Mouse (Mus musculus) forebrain, embryonic 16.5 days (tissue): ENCODE results near the gene Zscan21. TPM values are rescaled to one million over a fixed set of nuclear protein-coding genes. Genes with fewer than 3 reads are reported as not detected.

Experiments used
- ATAC-seq: fragments of 200-750 bp; cut with Nextera tagmentation; 2 replicates; pipeline ENCODE4 v1.8.0; 2017; ENCODE audit warnings: mild to moderate bottlenecking, moderate library complexity
- H3K27ac ChIP-seq: fragments of 300-500 bp; sonication (generic); 2 replicates; pipeline ENCODE4 v1.5.1; 2014; ENCODE audit warnings: low read length, control low read depth
- H3K27me3 ChIP-seq: fragments of 300-500 bp; sonication (generic); replicated peaks from 2 replicates; pipeline ENCODE4 v1.6.1; 2014; ENCODE audit warnings: low read length; ENCODE audit not compliant: control insufficient read depth, insufficient read depth
- H3K36me3 ChIP-seq: fragments of 300-500 bp; sonication (generic); 2 replicates; pipeline ENCODE4 v1.6.1; 2014; ENCODE audit not compliant: control insufficient read depth, insufficient read depth
- H3K4me1 ChIP-seq: fragments of 300-500 bp; sonication (generic); replicated peaks from 2 replicates; pipeline ENCODE4 v1.6.1; 2014; ENCODE audit warnings: low read length; ENCODE audit not compliant: control insufficient read depth, insufficient read depth
- H3K4me2 ChIP-seq: fragments of 300-500 bp; sonication (generic); 2 replicates; pipeline ENCODE4 v1.6.1; 2014; ENCODE audit warnings: mild to moderate bottlenecking, low read length, control low read depth
- H3K4me3 ChIP-seq: fragments of 300-500 bp; sonication (generic); replicated peaks from 2 replicates; pipeline ENCODE4 v1.5.1; 2014; ENCODE audit warnings: mild to moderate bottlenecking, low read length, control low read depth
- H3K9ac ChIP-seq: fragments of 300-500 bp; sonication (generic); replicated peaks from 2 replicates; pipeline ENCODE4 v1.6.1; 2014; ENCODE audit warnings: low read depth, low read length, control low read depth
- H3K9me3 ChIP-seq: fragments of 300-500 bp; sonication (generic); 2 replicates; pipeline ENCODE4 v1.6.1; 2016; ENCODE audit warnings: low read length; ENCODE audit not compliant: control insufficient read depth
- WGBS: fragments of 180-500 bp; shearing (Covaris S2); extraction: QIAGEN DNeasy Blood & Tissue Kit; methylation state at CpG from one replicate; pipeline ENCODE4 v1.1.7; 2014; 5-methylcytosine and 5-hydroxymethylcytosine counted together
- polyA plus RNA-seq: library from polyadenylated mRNA; unstranded; fragments of >200 nt; fragmentation: Nextera tagmentation; extraction: Ambion mirVana; gene quantifications from 2 replicates; pipeline ENCODE4 v1.2.1, GENCODE M21; 2015

The Zscan21 gene
- polyA plus RNA-seq, 1 experiment from 2014 or later = 118 TPM

DNA sequence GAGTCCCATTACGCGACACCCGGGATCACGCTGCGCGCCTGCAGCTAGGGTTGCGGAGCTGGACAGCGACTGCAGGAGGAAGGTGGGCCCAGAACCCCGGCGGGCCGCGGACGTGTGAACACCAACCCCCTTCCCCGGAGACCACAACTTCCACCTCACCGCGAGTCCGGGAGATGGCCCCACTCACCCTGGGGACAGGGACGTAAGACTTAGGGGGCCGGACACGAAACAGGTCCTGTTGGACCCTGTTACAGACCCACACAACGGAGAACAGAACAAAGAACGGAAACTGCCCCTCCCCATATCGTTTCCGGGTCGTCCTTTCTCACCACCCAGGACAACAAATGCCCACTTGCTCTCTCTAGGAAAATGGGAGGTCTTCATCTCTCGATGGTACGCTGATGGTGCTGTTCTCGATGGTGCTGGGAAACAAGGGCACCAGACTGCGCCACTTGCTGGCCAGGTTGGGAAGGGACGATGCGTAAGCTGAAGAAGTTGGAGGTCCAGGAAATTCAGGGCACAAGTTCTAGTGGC is 38.8 kb downstream of the Zscan21 start, which contains the start of gene Zfp113:
Gene Zfp113 (minus strand): TSS at position 302 of the 534 bp plus-strand sequence.
- no peaks in the 10 kb centered on the region for H3K9me3 ChIP-seq
- H3K4me3 ChIP-seq = peak within 1 kb of the TSS; percentile 85
- H3K27ac ChIP-seq = peak within 1 kb of the TSS; percentile 97
- WGBS = under 1% methylated on average over 31 of the region's 31 CpGs
- no peaks in the 10 kb centered on the region for H3K27me3 ChIP-seq
- peaks cover 12% of the 10 kb centered on the region for H3K36me3 ChIP-seq
- peaks cover 11% of the 10 kb centered on the region for H3K4me1 ChIP-seq
- H3K9ac ChIP-seq = peak within 1 kb of the TSS; percentile 97
- ATAC-seq = peak; percentile 99
- peak within 1 kb of the TSS; percentile 81 for H3K4me2 ChIP-seq

DNA sequence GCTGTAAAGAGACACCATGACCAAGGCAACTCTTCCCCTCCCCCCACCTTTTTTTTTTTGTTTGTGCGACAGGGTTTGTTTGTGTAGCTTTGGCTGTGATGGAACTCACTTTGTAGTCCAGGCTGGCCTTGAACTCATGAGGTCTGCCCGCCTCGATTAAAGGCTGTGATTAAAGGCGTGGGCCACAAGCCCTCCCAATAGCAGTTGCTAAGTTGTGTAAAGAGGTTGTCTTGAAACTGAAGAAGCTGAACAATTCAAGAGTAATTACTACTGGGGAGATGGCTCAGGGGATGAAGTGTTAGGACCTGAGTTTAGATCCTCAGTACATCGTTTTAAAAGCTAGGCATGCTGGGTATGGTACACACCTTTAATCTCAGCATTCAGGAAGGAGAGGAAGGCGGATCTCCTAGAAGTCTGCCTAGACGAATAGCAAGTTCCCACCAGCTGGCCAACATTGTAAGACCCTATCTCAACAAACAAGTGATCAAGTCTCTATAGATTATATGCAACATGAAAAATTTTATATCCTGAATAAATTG is 43.6 kb downstream of the Zscan21 start:
- H3K4me1 ChIP-seq = peaks cover 18% of the 10 kb centered on the region
- H3K4me3 ChIP-seq = peak overlapping the region; percentile 77
- 70% methylated on average over 7 of the region's 7 CpGs for WGBS
- peaks cover 23% of the 10 kb centered on the region for H3K36me3 ChIP-seq
- peak overlapping the region; percentile 56 for H3K4me2 ChIP-seq
- no peak for ATAC-seq
- no peaks in the 10 kb centered on the region for H3K9me3 ChIP-seq
- no peaks in the 10 kb centered on the region for H3K27me3 ChIP-seq
- H3K9ac ChIP-seq = peak overlapping the region; percentile 70
- H3K27ac ChIP-seq = peak overlapping the region; percentile 75

DNA sequence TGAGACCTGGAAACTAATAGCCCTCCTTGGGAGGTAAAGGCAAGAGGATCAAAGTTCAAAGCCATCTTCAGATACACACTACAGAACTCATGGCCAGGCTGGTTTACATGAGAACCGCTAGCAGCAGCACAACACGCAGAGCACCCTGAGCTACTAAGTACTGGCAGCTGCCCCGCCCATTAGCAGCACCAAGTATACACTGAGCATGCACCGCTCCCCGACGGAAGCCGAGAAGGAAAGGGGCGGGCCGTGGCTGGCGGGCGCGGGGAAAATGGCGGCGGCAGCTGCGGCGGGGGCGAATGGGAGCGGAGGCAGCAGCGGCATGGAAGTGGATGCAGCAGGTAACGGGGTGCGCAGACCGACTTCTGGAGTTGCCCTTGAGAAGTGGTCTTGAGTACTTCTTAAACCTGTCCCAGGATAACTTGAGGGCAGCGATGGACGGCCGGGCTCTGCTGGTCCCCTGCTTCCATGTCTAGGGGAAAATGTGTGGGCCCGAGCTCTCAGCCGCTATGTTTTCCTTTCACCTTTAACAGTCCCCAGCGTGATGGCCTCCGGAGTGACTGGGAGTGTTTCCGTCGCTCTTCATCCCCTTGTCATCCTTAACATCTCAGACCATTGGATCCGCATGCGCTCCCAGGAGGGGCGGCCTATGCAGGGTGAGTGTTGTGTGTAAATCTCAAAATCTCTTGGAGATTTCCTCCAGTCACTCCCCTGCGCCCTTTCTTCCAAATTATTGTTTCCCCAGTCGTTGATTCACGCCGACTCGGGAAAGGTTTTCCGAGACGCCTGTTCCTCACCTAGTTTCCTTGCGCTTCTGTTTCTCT is 44.4 kb downstream of the Zscan21 start, which contains the start of gene Cops6:
Gene Cops6 (plus strand): TSS at position 230 of the 824 bp plus-strand sequence.
- Histone ChIP-seq H3K4me2 (peak within 1 kb of the TSS; percentile 83), H3K9me3 (no peaks in the 10 kb centered on the region), H3K27me3 (no peaks in the 10 kb centered on the region), H3K9ac (peak within 1 kb of the TSS; percentile 70), H3K4me1 (peaks cover 21% of the 10 kb centered on the region), H3K4me3 (peak within 1 kb of the TSS; percentile 77), H3K36me3 (peaks cover 29% of the 10 kb centered on the region), H3K27ac (peak within 1 kb of the TSS; percentile 75)
- ATAC-seq = peak; percentile 98
- under 1% methylated on average over 42 of the region's 42 CpGs for WGBS

DNA sequence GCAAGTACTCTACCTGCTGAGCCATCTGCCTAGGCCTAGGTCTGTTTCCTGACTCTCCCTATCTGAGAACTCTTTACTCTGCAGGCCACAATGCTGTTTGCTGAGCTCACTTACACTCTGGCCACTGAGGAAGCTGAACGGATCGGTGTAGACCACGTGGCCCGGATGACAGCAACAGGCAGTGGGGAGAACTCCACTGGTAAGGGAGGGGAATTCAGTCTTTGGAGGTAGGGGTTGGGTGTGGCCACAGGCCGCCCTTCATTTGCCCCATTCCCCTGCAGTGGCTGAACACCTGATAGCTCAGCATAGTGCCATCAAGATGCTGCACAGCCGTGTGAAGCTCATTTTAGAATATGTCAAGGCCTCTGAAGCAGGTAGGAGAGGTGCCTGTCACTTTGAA is 46.3 kb downstream of the Zscan21 start:
- H3K4me2 ChIP-seq = no peak overlapping the region
- no peak overlapping the region for H3K9ac ChIP-seq
- peaks cover 21% of the 10 kb centered on the region for H3K4me1 ChIP-seq
- peaks cover 45% of the 10 kb centered on the region for H3K36me3 ChIP-seq
- no peak overlapping the region for H3K4me3 ChIP-seq
- no peaks in the 10 kb centered on the region for H3K9me3 ChIP-seq
- 71% methylated on average over 6 of the region's 6 CpGs for WGBS
- H3K27me3 ChIP-seq = no peaks in the 10 kb centered on the region
- no peak overlapping the region for H3K27ac ChIP-seq
- ATAC-seq = no peak

DNA sequence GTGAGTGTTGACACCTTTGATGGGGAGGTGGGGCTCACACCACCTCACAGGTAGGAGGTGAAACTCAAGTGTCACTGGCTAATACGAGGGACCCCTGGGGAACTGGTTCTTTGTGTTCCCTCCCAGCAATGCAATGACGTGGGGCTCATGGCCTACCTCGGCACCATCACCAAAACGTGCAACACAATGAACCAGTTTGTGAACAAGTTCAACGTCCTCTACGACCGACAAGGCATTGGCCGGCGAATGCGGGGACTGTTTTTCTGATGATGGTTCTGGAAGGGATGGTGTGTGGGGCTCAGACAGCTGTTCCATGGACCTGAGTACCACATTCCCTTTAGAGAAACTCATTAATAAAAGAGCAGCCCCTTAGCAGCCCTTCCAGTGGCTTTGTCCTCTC is 46.9 kb downstream of the Zscan21 start:
- no peaks in the 10 kb centered on the region for H3K9me3 ChIP-seq
- no peak overlapping the region for H3K4me3 ChIP-seq
- H3K27ac ChIP-seq = no peak overlapping the region
- no peak overlapping the region for H3K4me2 ChIP-seq
- ATAC-seq = no peak
- peaks cover 21% of the 10 kb centered on the region for H3K4me1 ChIP-seq
- WGBS = 62% methylated on average over 10 of the region's 10 CpGs
- H3K36me3 ChIP-seq = peaks cover 48% of the 10 kb centered on the region
- H3K27me3 ChIP-seq = no peaks in the 10 kb centered on the region
- no peak overlapping the region for H3K9ac ChIP-seq

DNA sequence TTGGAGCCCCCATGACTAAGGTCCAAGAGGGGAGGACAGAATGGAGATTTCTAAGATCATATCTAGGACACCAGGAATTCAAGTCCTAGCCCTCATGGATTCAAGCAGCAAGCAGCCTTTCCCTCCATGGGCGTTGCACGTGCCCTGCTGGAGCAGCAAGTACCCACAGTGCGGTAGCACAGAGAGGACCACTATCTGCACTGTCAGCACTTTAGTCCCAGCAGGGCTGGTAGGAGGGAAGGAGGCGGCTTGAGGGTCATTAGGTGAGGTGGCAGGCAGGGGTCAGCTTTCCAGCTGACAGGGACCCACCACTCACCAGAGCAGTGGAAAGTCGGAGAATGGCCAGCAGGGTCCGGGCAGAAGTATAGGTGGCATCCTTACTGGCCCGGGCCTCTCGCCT is 48.9 kb downstream of the Zscan21 start:
- H3K4me2 ChIP-seq = no peak overlapping the region

DNA sequence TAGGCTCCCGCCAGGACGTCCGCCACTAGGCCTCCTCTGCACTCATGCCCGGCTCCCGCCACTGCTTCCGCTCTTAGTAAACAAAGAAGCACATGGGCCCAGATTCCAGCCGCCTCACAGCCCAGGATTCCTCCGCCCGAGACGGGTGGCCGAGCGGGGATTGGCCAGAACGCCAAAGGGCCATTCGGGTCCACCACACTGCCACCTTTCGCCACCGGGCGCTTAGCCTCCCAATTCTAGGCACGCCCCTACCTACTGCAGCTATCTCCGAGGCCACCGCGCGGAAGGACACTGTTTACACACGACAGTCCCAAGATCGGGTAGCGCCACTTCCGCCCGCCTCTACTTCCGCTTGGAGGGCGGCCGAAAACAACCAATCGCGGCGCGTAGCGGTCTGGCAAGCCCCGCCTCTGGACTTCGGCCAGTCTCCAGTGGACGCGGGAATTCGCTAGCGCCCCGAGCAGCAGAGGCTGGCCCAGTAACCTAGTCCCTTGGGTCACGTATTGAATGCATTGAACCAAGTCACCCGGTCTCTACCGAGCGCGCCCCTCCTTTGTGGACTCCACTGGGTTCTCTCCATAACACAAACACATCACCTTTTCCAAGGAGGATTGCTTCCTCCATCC is 54.3 kb downstream of the Zscan21 start:
- Histone ChIP-seq H3K27ac (peak overlapping the region; percentile 98), H3K27me3 (no peaks in the 10 kb centered on the region), H3K9ac (peak overlapping the region; percentile 82), H3K4me2 (peak overlapping the region; percentile 84), H3K4me1 (peaks cover 26% of the 10 kb centered on the region), H3K4me3 (peak overlapping the region; percentile 87), H3K9me3 (no peaks in the 10 kb centered on the region), H3K36me3 (peaks cover 19% of the 10 kb centered on the region; the same call in 1 of the 2 replicates)
- under 1% methylated on average over 47 of the region's 47 CpGs for WGBS
- ATAC-seq = peak; percentile 80

More for the DNA sequence above, 48.9 kb downstream of the Zscan21 start:
- H3K4me3 ChIP-seq = no peak overlapping the region
- H3K9me3 ChIP-seq = no peaks in the 10 kb centered on the region
- no peaks in the 10 kb centered on the region for H3K27me3 ChIP-seq
- H3K27ac ChIP-seq = no peak overlapping the region
- no peak overlapping the region for H3K9ac ChIP-seq
- ATAC-seq = no peak
- H3K4me1 ChIP-seq = peaks cover 27% of the 10 kb centered on the region
- H3K36me3 ChIP-seq = peaks cover 48% of the 10 kb centered on the region
- WGBS = 82% methylated on average over 8 of the region's 8 CpGs

DNA sequence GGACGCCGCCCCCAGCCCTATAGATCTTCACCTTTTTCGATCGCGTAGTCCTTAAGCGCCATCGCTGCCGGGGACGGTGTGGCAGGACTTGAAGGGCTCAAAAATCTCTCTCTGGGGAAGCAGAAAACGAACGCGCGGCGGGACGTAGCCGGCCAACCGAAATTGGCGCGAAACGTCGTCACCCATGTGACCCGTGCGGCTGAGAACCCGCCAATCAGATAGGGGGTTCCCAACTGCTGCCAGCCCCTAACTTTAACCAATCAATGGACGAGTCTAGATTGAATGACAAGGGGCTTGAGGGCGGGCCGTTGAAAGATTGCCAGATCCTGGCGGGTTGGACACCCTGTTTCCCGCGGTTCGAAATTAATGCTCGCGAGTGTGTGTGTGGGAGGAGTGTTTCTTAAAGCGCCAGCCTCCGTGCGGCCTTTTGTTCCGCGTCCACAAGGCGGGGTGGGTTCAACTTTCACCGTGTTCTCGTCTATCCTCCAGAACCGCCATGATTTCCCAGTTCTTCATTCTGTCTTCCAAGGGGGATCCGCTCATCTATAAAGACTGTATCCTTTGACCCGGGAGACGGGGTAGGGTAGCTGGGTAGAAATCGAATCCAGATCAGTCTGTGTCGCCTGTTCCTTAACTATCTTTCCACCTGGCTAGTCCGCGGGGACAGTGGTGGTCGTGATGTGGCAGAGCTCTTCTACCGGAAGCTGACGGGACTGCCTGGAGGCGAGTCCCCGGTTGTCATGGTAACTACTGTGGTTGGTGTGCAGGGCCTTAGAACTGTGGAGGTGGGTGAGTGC is 55.2 kb downstream of the Zscan21 start, which contains the start of the genes Ap4m1 and Mcm7:
Gene Ap4m1 (plus strand): TSS at position 308 of the 797 bp plus-strand sequence.
Gene Mcm7 (minus strand): TSS at position 728 of the 797 bp plus-strand sequence.
- peaks cover 13% of the 10 kb centered on the region for H3K36me3 ChIP-seq
- WGBS = 0% methylated on average over 54 of the region's 54 CpGs
- ATAC-seq = peak; percentile 93
- no peaks in the 10 kb centered on the region for H3K9me3 ChIP-seq
- H3K27me3 ChIP-seq = no peaks in the 10 kb centered on the region
- peak within 1 kb of the TSS; percentile 82 for H3K9ac ChIP-seq
- peak within 1 kb of the TSS; percentile 84 for H3K4me2 ChIP-seq
- H3K4me1 ChIP-seq = peaks cover 26% of the 10 kb centered on the region
- H3K27ac ChIP-seq = peak within 1 kb of the TSS; percentile 98
- H3K4me3 ChIP-seq = peak within 1 kb of the TSS; percentile 87
